Mouse (Mus musculus): ENCODE measurements around the gene Gpld1.

Gpld1 gene

DNA sequence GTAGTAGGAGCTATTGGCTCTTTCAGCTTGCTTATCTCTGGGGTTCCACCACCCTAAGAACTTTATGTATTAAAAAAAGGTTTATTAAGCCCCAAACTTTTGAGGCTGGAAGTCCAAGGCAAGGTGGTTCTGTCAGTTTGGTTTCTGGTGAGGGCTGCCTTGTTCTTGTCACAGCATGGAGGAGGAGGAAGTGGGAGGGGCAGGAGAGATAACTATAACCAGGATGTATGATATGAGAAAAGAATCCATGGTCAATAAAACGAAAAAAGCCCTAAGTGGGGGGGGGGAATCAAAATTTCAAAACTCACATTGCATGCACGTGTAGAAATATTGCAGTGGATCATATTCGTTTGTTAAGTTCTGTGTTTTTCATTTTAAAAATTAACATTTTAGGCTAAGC, 80.2 kb downstream of the Gpld1 start:
- DNase-seq, result no peak

DNA sequence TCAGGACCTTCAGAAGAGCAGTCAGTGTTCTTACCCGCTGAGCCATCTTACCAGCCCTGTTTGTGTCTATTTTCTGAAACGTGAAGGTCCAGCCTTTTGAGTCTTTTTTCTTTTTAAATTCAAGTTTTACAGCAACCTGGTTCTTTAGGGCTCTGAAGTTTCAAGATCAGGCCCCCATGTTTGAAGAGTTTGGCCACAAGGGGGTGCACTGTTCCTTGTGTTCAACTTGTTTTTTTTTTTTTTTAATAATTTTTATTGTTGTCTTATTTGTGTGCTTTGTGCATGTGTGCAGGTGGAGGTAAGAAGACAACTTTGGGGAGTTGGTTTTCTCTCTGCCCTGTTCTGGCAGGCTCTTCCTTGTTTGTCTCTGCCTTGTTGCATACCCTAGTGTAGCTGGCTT, 81.7 kb downstream of the Gpld1 start:
- no peak for DNase-seq

DNA sequence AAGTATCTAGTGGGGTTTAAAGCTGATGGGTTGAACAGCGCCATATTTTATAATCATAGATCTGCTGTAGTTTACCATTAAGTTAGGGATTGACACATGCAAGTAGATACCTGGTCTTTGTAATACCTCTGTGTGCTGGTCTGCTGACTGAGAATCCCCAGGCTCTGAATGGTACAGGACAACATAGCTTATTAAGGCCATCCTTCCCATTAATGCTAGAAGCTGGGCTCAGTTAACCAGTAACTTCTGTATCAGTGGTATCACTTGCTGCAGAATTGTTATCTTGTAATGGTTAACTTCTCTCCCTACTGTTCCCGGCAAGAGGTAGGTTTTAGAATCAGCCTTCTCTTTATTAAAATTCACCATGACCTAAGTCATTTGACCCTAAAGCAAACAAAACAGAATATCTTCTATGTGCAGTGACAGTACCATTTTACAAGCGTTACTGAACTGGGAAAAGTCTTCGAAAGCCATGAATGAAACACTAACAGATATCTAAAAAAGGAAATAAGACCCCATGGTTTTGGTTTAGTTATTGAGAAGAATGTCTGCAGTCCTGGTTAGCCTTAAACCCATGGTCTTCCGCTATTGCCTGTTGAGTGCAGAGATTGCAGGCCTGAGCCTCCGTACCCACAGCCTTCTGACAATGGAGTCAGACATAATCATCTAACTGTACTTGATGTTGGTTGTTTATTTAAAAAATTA, 83.6 kb downstream of the Gpld1 start:
- DNase-seq, result no peak

DNA sequence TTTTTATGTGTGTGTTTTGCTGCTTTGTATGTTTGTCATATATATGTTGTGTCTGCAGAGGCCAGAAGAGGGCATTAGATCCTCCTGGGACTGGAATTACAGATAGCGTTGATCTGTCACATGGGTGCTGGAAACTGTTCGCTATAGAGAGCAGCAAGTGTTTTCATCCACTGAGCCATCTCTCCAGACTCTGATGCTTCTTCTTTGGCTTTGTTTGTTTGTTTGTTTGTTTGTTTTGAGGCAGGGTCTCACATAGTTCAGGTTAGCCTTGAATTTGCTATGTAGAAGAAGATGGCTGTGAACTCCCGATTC, 84.1 kb downstream of the Gpld1 start:
- no peak for DNase-seq

- no peak for DNase-seq
Observed at GRCm38 (mm10) chr13:25039488-25039887, 96.5 kb downstream of the Gpld1 start.

Data from cerebellum, adult 9-11 months (tissue).